Mouse (Mus musculus) testis, adult 2 months (tissue): ENCODE results near the gene Metrn.

Experiments used
- CTCF ChIP-seq: fragments of 200-500 bp; IDR thresholded peaks from 2 replicates; pipeline ENCODE4 v1.5.1; 2012; ENCODE audit warnings: low read depth, mild to moderate bottlenecking, inconsistent platforms, low read length, moderate library complexity; ENCODE audit not compliant: control insufficient read depth, insufficient read depth, insufficient replicate concordance
- POLR2A ChIP-seq: fragments of 200-500 bp; IDR thresholded peaks from 2 replicates; pipeline ENCODE4 v1.6.1; 2012; ENCODE audit warnings: low read depth, mild to moderate bottlenecking, inconsistent platforms, low read length, moderate library complexity; ENCODE audit not compliant: control insufficient read depth

GRCm38 (mm10) chr17:25773549-25774120 lies 23.3 kb downstream of the Metrn start, which contains the start of gene Narfl:
- TF ChIP-seq CTCF (peak; percentile 95; the same call in 1 of the 2 replicates), POLR2A (peak; percentile 62; the same call in 1 of the 2 replicates)
